Mouse (Mus musculus) C2C12 (cell line): ENCODE results near the gene Zfp131. TPM values are rescaled to one million over a fixed set of nuclear protein-coding genes. Genes with fewer than 3 reads are reported as not detected.

Experiments
- H3K27me3 ChIP-seq: one replicate; pipeline ENCODE4 v1.6.1; 2011; ENCODE audit not compliant: control insufficient read depth, insufficient read depth, insufficient read length
- H3K36me3 ChIP-seq: one replicate; pipeline ENCODE4 v1.6.1; 2011; ENCODE audit not compliant: control insufficient read depth, insufficient read depth
- H3K4me3 ChIP-seq: one replicate; pipeline ENCODE4 v1.5.1; 2011; ENCODE audit warnings: mild to moderate bottlenecking, control low read depth; ENCODE audit not compliant: poor library complexity, insufficient read depth, severe bottlenecking
- H3K79me2 ChIP-seq: one replicate; pipeline ENCODE4 v1.6.1; 2011; ENCODE audit not compliant: control insufficient read depth, insufficient read depth
- H3K79me3 ChIP-seq: one replicate; pipeline ENCODE4 v1.6.1; 2011; ENCODE audit warnings: low read depth, control low read depth
- H3ac ChIP-seq: one replicate; pipeline ENCODE3; 2011; ENCODE audit warnings: low read depth; ENCODE audit not compliant: control insufficient read depth, insufficient read length
- CEBPB ChIP-seq: IDR thresholded peaks from one replicate; pipeline ENCODE4 v1.6.1; 2011; ENCODE audit warnings: low read depth, mild to moderate bottlenecking, control low read depth, moderate library complexity
- CTCF ChIP-seq: IDR thresholded peaks from one replicate; pipeline ENCODE4 v1.5.1; 2011; ENCODE audit not compliant: control insufficient read depth, insufficient read depth, insufficient read length
- FOSL1 ChIP-seq: IDR thresholded peaks from one replicate; pipeline ENCODE4 v1.8.0; 2011; ENCODE audit warnings: mild to moderate bottlenecking, low read length; ENCODE audit not compliant: poor library complexity, insufficient read depth, severe bottlenecking
- MAX ChIP-seq: IDR thresholded peaks from one replicate; pipeline ENCODE4 v1.6.1; 2011; ENCODE audit warnings: mild to moderate bottlenecking, control low read depth
- MYOD1 ChIP-seq: IDR thresholded peaks from one replicate; pipeline ENCODE4 v1.6.1; 2011; ENCODE audit warnings: low read depth; ENCODE audit not compliant: control insufficient read depth, insufficient read length
- MYOG ChIP-seq: IDR thresholded peaks from one replicate; pipeline ENCODE4 v1.6.1; 2011; ENCODE audit not compliant: control insufficient read depth, insufficient read length; ENCODE audit errors: extremely low read depth
- USF1 ChIP-seq: IDR thresholded peaks from one replicate; pipeline ENCODE4 v1.6.1; 2011; ENCODE audit warnings: low read depth, mild to moderate bottlenecking, control low read depth, moderate library complexity
- polyA plus RNA-seq: library from polyadenylated mRNA; unstranded; fragments of >200 nt; fragmentation: generic; extraction: Trizol; gene quantifications from one replicate; pipeline ENCODE4 v1.2.1, GENCODE M21; 2012; ENCODE audit warnings: missing spikeins

Gene Zfp131
- polyA plus RNA-seq, 1 experiment = 10.9 TPM

GRCm38 (mm10) chr13:119743470-119743869 lies 47.2 kb downstream of the Zfp131 start:
- Histone ChIP-seq H3K36me3 (no peaks in the 10 kb centered on the region), H3K79me2 (no peaks in the 10 kb centered on the region), H3ac (no peak overlapping the region), H3K4me3 (no peak overlapping the region), H3K79me3 (no peaks in the 10 kb centered on the region), H3K27me3 (no peaks in the 10 kb centered on the region)
- no peak for TF ChIP-seq CTCF
- no peak for TF ChIP-seq USF1
- TF ChIP-seq FOSL1 = no peak
- TF ChIP-seq CEBPB = no peak
- no peak for TF ChIP-seq MAX
- no peak for TF ChIP-seq MYOD1
- TF ChIP-seq MYOG = no peak

GRCm38 (mm10) chr13:119742711-119743415 lies 47.8 kb downstream of the Zfp131 start:
- H3K79me3 ChIP-seq = no peaks in the 10 kb centered on the region
- no peak overlapping the region for H3ac ChIP-seq
- H3K4me3 ChIP-seq = no peak overlapping the region
- no peaks in the 10 kb centered on the region for H3K27me3 ChIP-seq
- H3K79me2 ChIP-seq = no peaks in the 10 kb centered on the region
- TF ChIP-seq CTCF (no peak), USF1 (no peak), CEBPB (no peak)
- no peaks in the 10 kb centered on the region for H3K36me3 ChIP-seq

GRCm38 (mm10) chr13:119741390-119742237 lies 49.1 kb downstream of the Zfp131 start:
- Histone ChIP-seq H3K79me2 (no peaks in the 10 kb centered on the region), H3K36me3 (no peaks in the 10 kb centered on the region), H3K27me3 (no peaks in the 10 kb centered on the region), H3K79me3 (no peaks in the 10 kb centered on the region), H3K4me3 (no peak overlapping the region), H3ac (no peak overlapping the region)
- TF ChIP-seq MAX (no peak), FOSL1 (no peak), MYOD1 (no peak), CTCF (no peak), MYOG (no peak), USF1 (no peak), CEBPB (no peak)

GRCm38 (mm10) chr13:119731448-119731847 lies 59.2 kb downstream of the Zfp131 start:
- H3K36me3 ChIP-seq = no peaks in the 10 kb centered on the region
- H3K27me3 ChIP-seq = no peaks in the 10 kb centered on the region
- H3K4me3 ChIP-seq = no peak overlapping the region
- no peaks in the 10 kb centered on the region for H3K79me2 ChIP-seq
- TF ChIP-seq CEBPB (no peak), USF1 (no peak), MAX (no peak), CTCF (no peak), MYOG (no peak), FOSL1 (no peak), MYOD1 (no peak)
- no peaks in the 10 kb centered on the region for H3K79me3 ChIP-seq
- H3ac ChIP-seq = no peak overlapping the region

- Histone ChIP-seq H3K4me3 (no peak overlapping the region), H3K79me2 (no peaks in the 10 kb centered on the region), H3K79me3 (no peaks in the 10 kb centered on the region), H3K27me3 (no peaks in the 10 kb centered on the region), H3K36me3 (no peaks in the 10 kb centered on the region), H3ac (no peak overlapping the region)
- TF ChIP-seq MYOD1 = no peak
- TF ChIP-seq MYOG = no peak
- no peak for TF ChIP-seq USF1
- no peak for TF ChIP-seq CEBPB
- TF ChIP-seq FOSL1 = no peak
- no peak for TF ChIP-seq MAX
- no peak for TF ChIP-seq CTCF
These were observed 61.3 kb downstream of the Zfp131 start for GRCm38 (mm10) chr13:119729406-119729805.
